Mouse (Mus musculus): ENCODE results near the gene Mfap1b. TPM values are rescaled to one million over a fixed set of nuclear protein-coding genes. Genes with fewer than 3 reads are reported as not detected.
A peak's percentile ranks its signal among the peaks of the same experiment; 100 is the strongest.

Mfap1b gene
- polyA plus RNA-seq, 1 experiment from 2014 or later = 63.9 TPM

GRCm38 (mm10) chr2:121445117-121445516 lies 28.8 kb downstream of the Mfap1b start:
- H3K9ac ChIP-seq = no peak overlapping the region
- H3K27me3 ChIP-seq = peaks cover 14% of the 10 kb centered on the region; the same call in 1 of the 2 replicates
- H3K27ac ChIP-seq = no peak overlapping the region
- no peak for ATAC-seq (ENCODE audit: low FRiP score, low read depth)
- no peaks in the 10 kb centered on the region for H3K36me3 ChIP-seq
- no peaks in the 10 kb centered on the region for H3K9me3 ChIP-seq
- 78% methylated on average over 3 of the region's 3 CpGs for WGBS
- no peak overlapping the region for H3K4me2 ChIP-seq (replicated peaks)
- H3K4me1 ChIP-seq = peaks cover 23% of the 10 kb centered on the region
- H3K4me3 ChIP-seq = no peak overlapping the region

GRCm38 (mm10) chr2:121444178-121444577 lies 29.7 kb downstream of the Mfap1b start, which contains the start of gene Ell3:
Ell3 (minus strand) TSS chr2:121444278.
- no peak within 1 kb of the TSS for H3K27ac ChIP-seq
- 80% methylated on average over 1 of the region's 1 CpGs for WGBS
- H3K9me3 ChIP-seq = no peaks in the 10 kb centered on the region
- H3K4me2 ChIP-seq (replicated peaks) = peak within 1 kb of the TSS; percentile 92
- H3K27me3 ChIP-seq = peaks cover 14% of the 10 kb centered on the region; the same call in 1 of the 2 replicates
- peak within 1 kb of the TSS; percentile 64; the same call in 1 of the 2 replicates for H3K9ac ChIP-seq
- no peak for ATAC-seq (ENCODE audit: low FRiP score, low read depth)
- H3K4me1 ChIP-seq = peaks cover 23% of the 10 kb centered on the region
- H3K4me3 ChIP-seq = peak within 1 kb of the TSS; percentile 54
- H3K36me3 ChIP-seq = peaks cover 8% of the 10 kb centered on the region; the same call in 1 of the 2 replicates

DNA sequence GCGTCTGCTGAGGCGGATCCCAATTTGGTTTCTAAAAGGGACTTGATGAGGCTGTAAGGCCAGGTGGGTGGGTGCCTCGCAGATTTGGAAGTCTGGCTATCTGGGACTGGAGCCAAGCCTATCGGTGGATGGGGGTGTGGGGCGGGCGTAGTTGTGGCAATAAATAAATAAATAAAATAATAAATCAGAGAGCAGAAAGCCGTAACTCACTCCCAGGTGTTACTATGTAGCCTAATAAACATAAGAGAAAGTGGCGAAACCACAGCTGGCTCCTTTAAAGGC lies 30.9 kb downstream of the Mfap1b start:
- no peak overlapping the region for H3K27ac ChIP-seq
- peak overlapping the region; percentile 64 for H3K9ac ChIP-seq
- no peaks in the 10 kb centered on the region for H3K9me3 ChIP-seq
- no peak for ATAC-seq (ENCODE audit: low FRiP score, low read depth)
- WGBS = 3% methylated on average over 8 of the region's 8 CpGs
- H3K4me3 ChIP-seq = peak overlapping the region; percentile 54
- peaks cover 20% of the 10 kb centered on the region for H3K36me3 ChIP-seq
- peaks cover 22% of the 10 kb centered on the region for H3K4me1 ChIP-seq
- H3K27me3 ChIP-seq = peaks cover 14% of the 10 kb centered on the region; the same call in 1 of the 2 replicates
- peak overlapping the region; percentile 92 for H3K4me2 ChIP-seq (replicated peaks)

DNA sequence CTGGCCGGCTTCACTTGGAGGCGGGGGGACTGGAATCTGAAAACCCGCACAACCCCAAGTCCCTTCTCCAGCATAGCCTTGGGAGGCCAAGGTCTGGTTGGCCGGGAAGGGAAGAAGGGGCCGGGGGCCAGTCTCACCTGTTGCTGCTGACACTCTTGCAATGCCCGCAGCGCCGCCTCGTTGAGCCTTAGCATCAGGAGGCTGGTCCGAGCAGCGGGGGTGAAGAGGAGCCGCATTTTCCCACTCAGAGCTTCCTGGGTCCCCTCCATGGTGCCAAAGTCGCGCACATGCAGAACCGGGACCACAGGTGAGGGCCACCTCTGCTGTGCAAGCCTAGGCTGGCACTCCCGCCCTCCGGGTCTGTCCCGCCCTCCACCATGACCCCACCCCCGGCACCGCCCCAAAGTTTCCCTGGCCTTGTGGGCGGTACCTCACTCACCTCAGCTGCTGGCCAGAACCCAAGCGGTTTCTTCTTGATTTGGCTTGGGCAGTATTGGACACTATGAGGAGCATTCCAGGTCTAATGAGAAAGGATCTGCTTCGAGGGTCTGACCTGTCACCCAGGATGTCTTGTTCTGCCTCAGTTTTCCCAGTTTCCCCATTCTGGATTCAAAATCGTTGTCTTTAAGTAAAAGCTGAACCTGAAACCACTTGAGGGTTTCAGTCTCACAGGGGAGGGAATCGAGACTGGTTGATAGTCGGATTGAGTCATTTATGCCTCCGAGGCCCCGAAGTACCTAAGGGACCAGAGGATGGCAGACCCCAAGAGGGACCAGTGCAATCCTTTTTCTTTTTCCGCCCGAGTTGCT lies 31.4 kb downstream of the Mfap1b start:
- Histone ChIP-seq H3K36me3 (peaks cover 25% of the 10 kb centered on the region), H3K4me2 (replicated peaks) (peak overlapping the region; percentile 92), H3K9me3 (no peaks in the 10 kb centered on the region), H3K4me1 (peaks cover 19% of the 10 kb centered on the region), H3K27me3 (peaks cover 14% of the 10 kb centered on the region; the same call in 1 of the 2 replicates), H3K4me3 (peak overlapping the region; percentile 54), H3K9ac (peak overlapping the region; percentile 64), H3K27ac (no peak overlapping the region)
- WGBS = under 1% methylated on average over 30 of the region's 30 CpGs
- ATAC-seq (ENCODE audit: low FRiP score, low read depth) = peak; percentile 81

GRCm38 (mm10) chr2:121441800-121442199 lies 32.1 kb downstream of the Mfap1b start:
- Histone ChIP-seq H3K4me2 (replicated peaks) (peak overlapping the region; percentile 92), H3K27ac (no peak overlapping the region), H3K36me3 (peaks cover 31% of the 10 kb centered on the region), H3K4me3 (peak overlapping the region; percentile 54), H3K27me3 (peaks cover 14% of the 10 kb centered on the region; the same call in 1 of the 2 replicates), H3K9me3 (no peaks in the 10 kb centered on the region), H3K9ac (peak overlapping the region; percentile 64), H3K4me1 (peaks cover 19% of the 10 kb centered on the region)
- WGBS = 7% methylated on average over 11 of the region's 11 CpGs
- ATAC-seq (ENCODE audit: low FRiP score, low read depth) = no peak

DNA sequence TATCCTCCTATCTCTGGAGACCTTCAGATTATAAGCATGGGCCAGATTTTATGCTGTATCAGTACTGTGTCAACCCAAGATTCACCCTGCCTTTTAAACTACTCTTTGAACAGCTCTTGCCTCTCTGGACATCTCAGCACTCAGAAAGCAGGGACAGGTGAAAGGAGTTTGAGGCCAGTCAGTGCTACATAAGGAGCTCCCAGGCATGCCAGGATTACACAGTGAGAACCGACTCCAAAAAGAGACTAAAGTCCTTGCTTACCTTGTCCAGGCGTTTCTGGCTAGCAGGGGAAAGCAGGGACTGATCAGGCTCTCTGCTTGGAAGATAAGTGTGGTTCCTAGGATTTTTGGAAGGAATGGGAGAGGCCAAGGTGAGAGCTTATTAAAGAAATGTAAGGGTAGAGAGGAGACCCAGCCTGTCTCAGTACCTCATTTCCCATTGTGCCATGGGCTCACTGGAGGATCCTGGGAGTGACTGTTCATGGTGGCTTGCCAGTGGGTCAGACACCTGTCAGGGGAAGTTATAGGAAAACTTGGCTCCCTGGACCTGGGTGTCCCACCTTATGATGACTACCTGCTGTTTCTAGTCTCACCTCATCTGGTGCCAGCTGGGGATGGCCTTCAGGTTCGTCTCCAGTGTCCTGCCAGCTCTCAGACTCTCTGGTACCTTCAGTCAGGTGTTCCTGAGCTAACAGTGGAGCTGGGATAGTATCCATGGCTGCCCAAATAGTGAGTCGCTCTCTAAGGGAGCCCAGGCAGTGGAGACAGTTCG lies 32.8 kb downstream of the Mfap1b start:
- peaks cover 19% of the 10 kb centered on the region for H3K4me1 ChIP-seq
- peak overlapping the region; percentile 92; the same call in 1 of the 2 replicates for H3K4me2 ChIP-seq (replicated peaks)
- H3K27me3 ChIP-seq = peaks cover 14% of the 10 kb centered on the region; the same call in 1 of the 2 replicates
- no peak overlapping the region for H3K27ac ChIP-seq
- peaks cover 37% of the 10 kb centered on the region for H3K36me3 ChIP-seq
- no peaks in the 10 kb centered on the region for H3K9me3 ChIP-seq
- H3K9ac ChIP-seq = no peak overlapping the region; the same call in 1 of the 2 replicates
- WGBS = 58% methylated on average over 5 of the region's 5 CpGs
- no peak for ATAC-seq (ENCODE audit: low FRiP score, low read depth)
- H3K4me3 ChIP-seq = no peak overlapping the region

GRCm38 (mm10) chr2:121439746-121440145 lies 34.1 kb downstream of the Mfap1b start:
- peaks cover 49% of the 10 kb centered on the region for H3K36me3 ChIP-seq
- H3K27ac ChIP-seq = no peak overlapping the region
- H3K4me2 ChIP-seq (replicated peaks) = no peak overlapping the region
- no peaks in the 10 kb centered on the region for H3K9me3 ChIP-seq
- peaks cover 19% of the 10 kb centered on the region for H3K4me1 ChIP-seq
- ATAC-seq (ENCODE audit: low FRiP score, low read depth) = no peak
- no peak overlapping the region for H3K9ac ChIP-seq
- 62% methylated on average over 4 of the region's 4 CpGs for WGBS
- peaks cover 14% of the 10 kb centered on the region; the same call in 1 of the 2 replicates for H3K27me3 ChIP-seq
- no peak overlapping the region for H3K4me3 ChIP-seq

DNA sequence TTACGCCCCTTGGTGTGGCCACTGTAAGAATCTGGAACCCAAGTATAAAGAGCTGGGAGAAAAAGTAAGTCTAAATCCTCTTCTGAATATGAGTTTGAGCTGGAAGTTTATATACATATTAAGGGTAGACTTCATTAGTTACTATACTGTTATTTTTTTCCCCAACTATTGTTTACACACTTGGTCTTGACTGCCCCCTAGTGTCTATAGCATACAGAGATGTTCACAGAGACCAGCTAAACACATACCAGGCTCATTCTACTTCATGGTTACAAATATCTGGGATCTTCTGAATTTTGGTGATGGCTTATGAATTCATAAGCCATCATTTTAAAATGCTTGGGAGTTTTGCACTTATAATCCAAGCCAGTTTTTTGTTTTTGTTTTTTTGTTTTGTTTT lies 39.0 kb downstream of the Mfap1b start:
- peaks cover 96% of the 10 kb centered on the region for H3K36me3 ChIP-seq
- ATAC-seq (ENCODE audit: low FRiP score, low read depth) = no peak
- WGBS = 97% methylated on average over 1 of the region's 1 CpGs

DNA sequence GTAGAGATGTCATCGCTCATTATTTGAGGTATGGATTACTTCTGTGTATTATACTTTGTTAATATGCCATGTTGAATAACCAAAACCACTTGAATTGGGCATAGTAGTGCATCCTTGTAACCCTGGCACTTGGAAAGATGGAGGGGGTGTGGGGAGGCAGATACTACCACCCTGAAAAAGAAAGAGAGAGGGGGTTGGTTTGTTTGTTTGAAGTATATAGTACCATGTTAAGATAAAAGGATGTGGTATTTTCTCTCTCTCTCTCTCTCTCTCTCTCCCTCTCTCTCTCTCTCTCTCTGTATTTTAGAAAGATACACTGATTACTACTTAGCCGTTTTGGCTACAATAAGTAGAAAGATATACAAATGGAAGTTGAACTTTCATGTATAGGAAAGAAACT lies 48.0 kb downstream of the Mfap1b start:
- H3K4me3 ChIP-seq = no peak overlapping the region
- no peaks in the 10 kb centered on the region for H3K9me3 ChIP-seq
- H3K4me2 ChIP-seq (replicated peaks) = no peak overlapping the region
- H3K36me3 ChIP-seq = peaks cover 93% of the 10 kb centered on the region
- H3K4me1 ChIP-seq = no peaks in the 10 kb centered on the region
- ATAC-seq (ENCODE audit: low FRiP score, low read depth) = no peak
- H3K27ac ChIP-seq = no peak overlapping the region
- 95% methylated on average over 2 of the region's 2 CpGs for WGBS
- no peaks in the 10 kb centered on the region for H3K27me3 ChIP-seq
- no peak overlapping the region for H3K9ac ChIP-seq

More for the DNA sequence above, 39.0 kb downstream of the Mfap1b start:
- Histone ChIP-seq H3K4me2 (replicated peaks) (no peak overlapping the region), H3K4me3 (no peak overlapping the region), H3K9me3 (no peaks in the 10 kb centered on the region), H3K9ac (no peak overlapping the region), H3K4me1 (no peaks in the 10 kb centered on the region), H3K27me3 (no peaks in the 10 kb centered on the region), H3K27ac (no peak overlapping the region)

- WGBS = 92% methylated on average over 2 of the region's 2 CpGs
- Histone ChIP-seq H3K4me1 (no peaks in the 10 kb centered on the region), H3K27me3 (no peaks in the 10 kb centered on the region), H3K4me2 (replicated peaks) (no peak overlapping the region), H3K9me3 (no peaks in the 10 kb centered on the region), H3K4me3 (no peak overlapping the region), H3K9ac (no peak overlapping the region), H3K36me3 (peaks cover 86% of the 10 kb centered on the region), H3K27ac (no peak overlapping the region)
- no peak for ATAC-seq (ENCODE audit: low FRiP score, low read depth)
These were observed 50.7 kb downstream of the Mfap1b start for GRCm38 (mm10) chr2:121423166-121423565.

- Histone ChIP-seq H3K9ac (no peak overlapping the region), H3K36me3 (peaks cover 67% of the 10 kb centered on the region), H3K27me3 (no peaks in the 10 kb centered on the region), H3K27ac (no peak overlapping the region), H3K4me2 (replicated peaks) (no peak overlapping the region), H3K4me3 (no peak overlapping the region), H3K4me1 (peaks cover 25% of the 10 kb centered on the region), H3K9me3 (no peaks in the 10 kb centered on the region)
- ATAC-seq (ENCODE audit: low FRiP score, low read depth) = no peak
- 87% methylated on average over 3 of the region's 3 CpGs for WGBS
These were observed 55.4 kb downstream of the Mfap1b start for GRCm38 (mm10) chr2:121418476-121418875.

DNA sequence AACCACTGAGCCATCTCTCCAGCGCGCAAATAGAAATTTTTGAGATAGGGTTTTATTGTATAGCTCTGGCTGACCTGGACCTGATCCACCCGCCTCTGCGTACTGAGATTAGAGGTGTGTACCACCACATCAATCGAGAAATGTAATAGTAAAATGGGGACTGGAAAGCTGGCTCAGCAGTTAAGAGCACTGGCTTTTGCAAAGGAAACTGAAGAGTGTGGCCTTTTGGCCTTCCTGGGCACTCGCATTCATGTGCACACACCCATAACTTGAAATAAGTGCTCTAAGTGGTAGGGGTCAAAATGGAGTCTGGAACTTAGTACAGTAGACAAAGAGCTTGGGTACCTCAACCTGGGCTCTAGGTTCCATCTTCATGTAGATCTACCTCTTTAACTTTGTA lies 57.5 kb downstream of the Mfap1b start:
- Histone ChIP-seq H3K36me3 (peaks cover 47% of the 10 kb centered on the region), H3K4me3 (peak overlapping the region; percentile 98), H3K4me1 (peaks cover 30% of the 10 kb centered on the region), H3K27ac (no peak overlapping the region), H3K27me3 (no peaks in the 10 kb centered on the region), H3K9ac (no peak overlapping the region), H3K9me3 (no peaks in the 10 kb centered on the region), H3K4me2 (replicated peaks) (peak overlapping the region; percentile 70)
- WGBS = 93% methylated on average over 6 of the region's 6 CpGs
- ATAC-seq (ENCODE audit: low FRiP score, low read depth) = no peak

All from limb, embryonic 13.5 days (tissue).